8 mouse cellular contexts compared by ENCODE assay signal in the genomic region with DNA sequence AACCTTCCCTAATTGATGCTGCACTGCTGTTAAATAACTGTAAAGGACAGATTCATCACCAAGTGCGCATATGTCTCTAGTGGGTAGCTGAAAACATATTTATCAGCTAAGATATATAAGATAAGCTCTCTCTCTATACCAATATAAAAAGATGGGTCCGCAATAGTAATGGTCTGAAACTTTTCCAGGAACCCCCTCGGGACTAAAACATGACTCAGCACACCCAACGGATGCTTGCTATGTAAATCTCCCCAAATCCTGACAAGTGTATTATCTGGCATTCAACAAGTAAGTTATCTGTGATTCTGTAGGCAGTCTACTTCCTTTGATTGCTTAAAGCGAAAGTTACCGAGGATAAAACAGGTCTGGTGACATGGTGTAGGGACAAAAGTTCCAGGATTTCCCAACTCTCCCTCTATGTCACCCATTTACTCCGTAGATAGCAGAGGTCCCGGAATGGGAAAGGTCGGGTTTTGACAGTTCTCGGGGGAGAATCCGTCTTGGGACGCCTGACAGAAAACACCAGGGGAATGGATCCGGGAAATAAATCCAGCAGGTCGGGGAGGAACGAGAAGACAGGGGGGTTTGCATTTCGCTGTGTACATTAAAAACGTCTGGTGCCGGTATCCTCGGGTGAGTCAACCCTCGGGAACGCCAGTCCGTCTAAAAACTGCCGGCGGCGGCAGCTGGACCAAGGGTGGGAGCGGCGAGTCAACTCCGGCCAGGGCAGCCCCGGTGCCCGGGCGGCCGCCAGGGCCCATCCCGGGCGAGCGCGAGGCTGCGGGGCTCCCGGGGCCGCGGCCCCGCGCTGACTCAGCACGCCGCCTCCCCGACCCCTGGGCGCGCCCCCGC. TPM values are rescaled to one million over a fixed set of nuclear protein-coding genes. Genes with fewer than 3 reads are reported as not detected.
DNase-seq lines count a peak whose midpoint lies in the region; ATAC-seq lines count a peak whose summit lies in the region.

No protein-coding gene starts in this region.

- H3K36me3 ChIP-seq in kidney, embryonic 16.5 days (ENCODE audit: insufficient read depth, low read length), result peaks cover 31% of the 10 kb centered on the region
- peaks cover 12% of the 10 kb centered on the region; the same call in 1 of the 2 replicates for H3K36me3 ChIP-seq in heart, embryonic 11.5 days (ENCODE audit: control insufficient read depth, insufficient read depth, low read length)
- H3K36me3 ChIP-seq in limb, embryonic 15.5 days, result peaks cover 43% of the 10 kb centered on the region
- H3K36me3 ChIP-seq in neural tube, embryonic 14.5 days (ENCODE audit: control insufficient read depth, insufficient read depth, low read length), result peaks cover 15% of the 10 kb centered on the region; the same call in 1 of the 2 replicates

- peak overlapping the region; percentile 88 for H3K9ac ChIP-seq in kidney, embryonic 16.5 days (replicated peaks; ENCODE audit: low read length)
- H3K9ac ChIP-seq in heart, embryonic 11.5 days (ENCODE audit: low read depth, low read length), result peak overlapping the region; percentile 90
- H3K9ac ChIP-seq in limb, embryonic 15.5 days, result peak overlapping the region; percentile 87
- peak overlapping the region; percentile 74 for H3K9ac ChIP-seq in neural tube, embryonic 14.5 days (replicated peaks; ENCODE audit: low read depth, low read length)

- no peak for DNase-seq in kidney, postnatal 14 days
- peak; percentile 37 for DNase-seq in CD4-positive, CD25-positive, alpha-beta regulatory T cell, adult 2 months (ENCODE audit: low read depth, low spot score)
- DNase-seq in c-Kit-positive CD71-positive TER-119-positive erythroid progenitor cells, embryonic 14.5 days (ENCODE audit: low spot score), result peak; percentile 40
- DNase-seq in right cerebral cortex, postnatal 14 days, result no peak

- H3K9me3 ChIP-seq in kidney, embryonic 16.5 days (ENCODE audit: low read length), result no peaks in the 10 kb centered on the region
- no peaks in the 10 kb centered on the region for H3K9me3 ChIP-seq in heart, embryonic 11.5 days (replicated peaks; ENCODE audit: control insufficient read depth, low read length)
- no peaks in the 10 kb centered on the region for H3K9me3 ChIP-seq in limb, embryonic 15.5 days
- no peaks in the 10 kb centered on the region for H3K9me3 ChIP-seq in neural tube, embryonic 14.5 days (ENCODE audit: control insufficient read depth, low read length)

- WGBS in kidney, embryonic 16.5 days, result 4% methylated on average over 37 of the region's 48 CpGs
- 3% methylated on average over 42 of the region's 48 CpGs for WGBS in heart, embryonic 11.5 days (ENCODE audit: insufficient replicate concordance)
- WGBS in limb, embryonic 15.5 days, result 2% methylated on average over 46 of the region's 48 CpGs
- WGBS in neural tube, embryonic 14.5 days, result 4% methylated on average over 41 of the region's 48 CpGs

- no peaks in the 10 kb centered on the region for H3K27me3 ChIP-seq in kidney, embryonic 16.5 days (ENCODE audit: insufficient read depth, low read length)
- no peaks in the 10 kb centered on the region for H3K27me3 ChIP-seq in heart, embryonic 11.5 days (ENCODE audit: control insufficient read depth, insufficient read depth, low read length)
- no peaks in the 10 kb centered on the region for H3K27me3 ChIP-seq in limb, embryonic 15.5 days
- H3K27me3 ChIP-seq in neural tube, embryonic 14.5 days (ENCODE audit: control insufficient read depth, insufficient read depth, low read length), result no peaks in the 10 kb centered on the region

- H3K4me1 ChIP-seq in kidney, embryonic 16.5 days (ENCODE audit: insufficient read depth, low read length), result peaks cover 12% of the 10 kb centered on the region
- H3K4me1 ChIP-seq in heart, embryonic 11.5 days (ENCODE audit: control insufficient read depth, insufficient read depth, low read length), result peaks cover 8% of the 10 kb centered on the region
- H3K4me1 ChIP-seq in limb, embryonic 15.5 days, result peaks cover 11% of the 10 kb centered on the region; the same call in 1 of the 2 replicates
- peaks cover 10% of the 10 kb centered on the region for H3K4me1 ChIP-seq in neural tube, embryonic 14.5 days (ENCODE audit: control insufficient read depth, insufficient read depth, low read length)

- H3K27ac ChIP-seq in kidney, embryonic 16.5 days (ENCODE audit: low read length), result peak overlapping the region; percentile 88
- H3K27ac ChIP-seq in heart, embryonic 11.5 days (ENCODE audit: low read depth, low read length), result peak overlapping the region; percentile 86
- H3K27ac ChIP-seq in limb, embryonic 15.5 days, result peak overlapping the region; percentile 82
- peak overlapping the region; percentile 44 for H3K27ac ChIP-seq in neural tube, embryonic 14.5 days (ENCODE audit: low read depth, low read length)

- peak overlapping the region; percentile 69 for H3K4me2 ChIP-seq in kidney, embryonic 16.5 days (replicated peaks; ENCODE audit: low read depth, low read length)
- H3K4me2 ChIP-seq in heart, embryonic 11.5 days, result peak overlapping the region; percentile 74
- peak overlapping the region; percentile 63 for H3K4me2 ChIP-seq in limb, embryonic 15.5 days
- peak overlapping the region; percentile 89 for H3K4me2 ChIP-seq in neural tube, embryonic 14.5 days (ENCODE audit: low read depth, low read length)

- H3K4me3 ChIP-seq in kidney, embryonic 16.5 days (ENCODE audit: low read length), result peak overlapping the region; percentile 87
- peak overlapping the region; percentile 94 for H3K4me3 ChIP-seq in heart, embryonic 11.5 days (ENCODE audit: low read depth, low read length)
- peak overlapping the region; percentile 85 for H3K4me3 ChIP-seq in limb, embryonic 15.5 days
- peak overlapping the region; percentile 78 for H3K4me3 ChIP-seq in neural tube, embryonic 14.5 days (ENCODE audit: low read depth, low read length)

- ATAC-seq in kidney, embryonic 16.5 days (ENCODE audit: low FRiP score, low TSS enrichment), result peak; percentile 74
- ATAC-seq in heart, embryonic 11.5 days (replicated peaks; ENCODE audit: insufficient number of reproducible peaks, low FRiP score, low TSS enrichment), result peak; percentile 69
- ATAC-seq in limb, embryonic 15.5 days (ENCODE audit: insufficient number of reproducible peaks, low FRiP score, low TSS enrichment, low read depth), result peak; percentile 58
- ATAC-seq in neural tube, embryonic 14.5 days (ENCODE audit: low read depth), result peak; percentile 80

RNA-seq across cellular contexts. Expression of a gene that starts 0.6 kb away (rescaled TPM):
- 34.2 TPM in 2 replicates for polyA plus RNA-seq in kidney, embryonic 16.5 days (2015; fragmentation: Nextera tagmentation; extraction: Ambion mirVana)
- polyA plus RNA-seq in heart, embryonic 11.5 days (2014; fragmentation: Nextera tagmentation; extraction: Ambion mirVana), result 22.7 and 27.4 TPM in 2 replicates
- 31.1 and 32.5 TPM in 2 replicates for polyA plus RNA-seq in limb, embryonic 15.5 days (2015; fragmentation: Nextera tagmentation; extraction: Ambion mirVana)
- 37.5 and 38.3 TPM in 2 replicates for polyA plus RNA-seq in neural tube, embryonic 14.5 days (2014; fragmentation: Nextera tagmentation; extraction: Ambion mirVana)

RNA-seq across cellular contexts. Expression of a gene that starts 40.1 kb away (rescaled TPM):
- polyA plus RNA-seq in kidney, embryonic 16.5 days (2015; fragmentation: Nextera tagmentation; extraction: Ambion mirVana), result 48.3 and 55.9 TPM in 2 replicates
- 35.3 and 44.8 TPM in 2 replicates for polyA plus RNA-seq in heart, embryonic 11.5 days (2014; fragmentation: Nextera tagmentation; extraction: Ambion mirVana)
- polyA plus RNA-seq in limb, embryonic 15.5 days (2015; fragmentation: Nextera tagmentation; extraction: Ambion mirVana), result 51.2 and 52.1 TPM in 2 replicates
- polyA plus RNA-seq in neural tube, embryonic 14.5 days (2014; fragmentation: Nextera tagmentation; extraction: Ambion mirVana), result 28.4 and 39.3 TPM in 2 replicates

RNA-seq across cellular contexts. Expression of a gene that starts 55.4 kb away (rescaled TPM):
- 0.27 and 0.30 TPM in 2 replicates for polyA plus RNA-seq in kidney, embryonic 16.5 days (2015; fragmentation: Nextera tagmentation; extraction: Ambion mirVana)
- polyA plus RNA-seq in heart, embryonic 11.5 days (2014; fragmentation: Nextera tagmentation; extraction: Ambion mirVana), result not detected in 2 replicates
- 0.67 and 1.4 TPM in 2 replicates for polyA plus RNA-seq in limb, embryonic 15.5 days (2015; fragmentation: Nextera tagmentation; extraction: Ambion mirVana)
- polyA plus RNA-seq in neural tube, embryonic 14.5 days (2014; fragmentation: Nextera tagmentation; extraction: Ambion mirVana), result 0.08 and 0.12 TPM in 2 replicates

Comparison
In these comparisons a context has a peak if more than half of its experiments do, and no peak if none do; other contexts are left out.
1. DNase-seq: peak in CD4-positive, CD25-positive, alpha-beta regulatory T cell, adult 2 months (single experiment) and c-Kit-positive CD71-positive TER-119-positive erythroid progenitor cells, embryonic 14.5 days (single experiment); none in kidney, postnatal 14 days (single experiment) and right cerebral cortex, postnatal 14 days (single experiment).
2. Peak in every context shown above with its lines, with median percentiles within 50 percentile points of each other: ATAC-seq, H3K27ac ChIP-seq, H3K4me2 ChIP-seq, H3K4me3 ChIP-seq and H3K9ac ChIP-seq.